Mouse (Mus musculus): Measurements from ENCODE around the gene Rfx2. TPM values are rescaled to one million over a fixed set of nuclear protein-coding genes. Genes with fewer than 3 reads are reported as not detected.
A peak's percentile ranks its signal among the peaks of the same experiment; 100 is the strongest.

Gene Rfx2
- polyA plus RNA-seq, 1 experiment from 2014 or later, result 4.8 TPM

DNA sequence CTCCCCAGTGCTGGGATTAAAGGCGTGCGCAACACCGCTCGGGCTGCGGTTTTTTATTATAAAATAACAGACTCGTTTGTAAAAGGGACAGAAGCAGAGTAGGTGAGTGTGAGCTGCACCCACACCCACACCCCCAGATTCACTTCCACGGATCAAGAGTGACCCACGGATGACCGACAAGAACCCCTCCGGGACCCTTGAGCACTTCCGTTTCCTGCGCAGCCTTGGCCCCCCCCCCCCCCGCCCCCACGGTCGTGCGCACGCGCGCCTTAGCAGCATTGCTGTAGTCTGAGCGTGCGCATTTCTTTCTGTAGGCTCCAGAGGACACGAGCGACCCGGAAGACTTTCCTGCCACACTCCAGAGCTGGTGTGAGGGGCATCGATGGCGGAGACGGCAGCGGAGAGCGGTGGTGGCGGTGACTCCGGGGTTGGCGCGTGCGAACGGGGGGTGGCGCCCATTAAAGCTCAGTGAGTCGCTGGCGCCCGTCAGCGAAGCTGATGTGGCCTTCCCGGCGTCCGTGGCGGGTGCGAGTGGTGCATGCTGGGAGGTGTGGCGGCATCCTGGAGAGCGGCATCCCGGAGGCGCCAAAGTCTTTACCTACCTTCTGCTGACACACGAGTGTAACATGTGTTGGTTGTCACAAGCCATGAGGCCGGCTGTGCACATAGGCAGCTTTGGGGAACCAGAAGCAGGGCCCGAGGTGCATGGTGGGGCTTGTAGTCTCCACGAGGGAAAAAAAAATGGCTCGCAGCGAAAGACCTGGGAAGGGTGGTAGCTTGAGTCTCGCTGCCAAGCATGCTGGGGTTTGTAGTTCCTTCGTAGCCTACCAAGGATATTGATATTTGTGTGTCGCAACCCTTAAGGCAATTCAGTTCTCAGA is 66.1 kb downstream of the Rfx2 start, which contains the start of gene Dus3l:
Gene Dus3l (plus strand): TSS at position 284 of the 881 bp plus-strand sequence.
- peaks cover 12% of the 10 kb centered on the region for H3K36me3 ChIP-seq (ENCODE audit: control insufficient read depth, insufficient read depth, low read length)
- H3K4me2 ChIP-seq, result peak within 1 kb of the TSS; percentile 71
- H3K27me3 ChIP-seq (ENCODE audit: control insufficient read depth, insufficient read depth, low read length), result no peaks in the 10 kb centered on the region; the same call in 1 of the 2 replicates
- DNase-seq (ENCODE audit: low spot score, missing footprints) (peak; percentile 98), ATAC-seq (ENCODE audit: low FRiP score) (peak; percentile 80)
- peak within 1 kb of the TSS; percentile 90 for H3K27ac ChIP-seq (ENCODE audit: low read depth, low read length)
- WGBS, result 3% methylated on average over 55 of the region's 58 CpGs
- H3K4me3 ChIP-seq (ENCODE audit: low read depth, low read length), result peak within 1 kb of the TSS; percentile 77
- H3K4me1 ChIP-seq (ENCODE audit: control insufficient read depth, insufficient read depth, low read length), result peaks cover 19% of the 10 kb centered on the region
- no peaks in the 10 kb centered on the region for H3K9me3 ChIP-seq (ENCODE audit: control insufficient read depth, low read length)
- peak within 1 kb of the TSS; percentile 86 for H3K9ac ChIP-seq (ENCODE audit: low read length)

DNA sequence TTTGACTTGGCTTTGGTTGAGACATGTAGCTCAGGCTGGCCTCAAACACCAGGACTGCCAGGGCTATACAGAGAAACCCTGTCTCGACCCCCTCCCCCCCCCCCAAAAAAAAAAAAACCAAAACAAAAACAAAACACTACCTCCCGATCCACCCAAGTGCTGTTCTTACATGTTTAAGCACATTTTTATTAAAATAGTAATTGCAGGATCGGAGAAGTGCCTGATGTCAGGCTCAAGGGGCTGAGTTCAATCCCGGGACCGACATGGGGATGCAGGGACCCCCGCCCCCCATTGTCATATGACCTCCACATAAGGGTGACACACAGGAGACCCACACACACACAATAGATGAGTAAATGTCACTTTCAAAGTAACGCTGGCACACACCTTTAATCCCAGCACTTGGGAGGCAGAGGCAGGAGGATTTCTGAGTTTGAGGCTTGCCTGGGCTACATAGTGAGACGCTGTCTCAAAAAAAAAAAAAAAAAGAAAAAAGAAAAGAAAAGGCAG is 67.0 kb downstream of the Rfx2 start:
- DNase-seq (ENCODE audit: low spot score, missing footprints) (no peak), ATAC-seq (ENCODE audit: low FRiP score) (no peak)
- no peak overlapping the region for H3K27ac ChIP-seq (ENCODE audit: low read depth, low read length)
- no peak overlapping the region for H3K9ac ChIP-seq (ENCODE audit: low read length)
- WGBS, result 75% methylated on average over 8 of the region's 8 CpGs
- H3K36me3 ChIP-seq (ENCODE audit: control insufficient read depth, insufficient read depth, low read length), result peaks cover 12% of the 10 kb centered on the region
- no peaks in the 10 kb centered on the region for H3K9me3 ChIP-seq (ENCODE audit: control insufficient read depth, low read length)
- H3K27me3 ChIP-seq (ENCODE audit: control insufficient read depth, insufficient read depth, low read length), result no peaks in the 10 kb centered on the region; the same call in 1 of the 2 replicates
- peak overlapping the region; percentile 71 for H3K4me2 ChIP-seq
- H3K4me1 ChIP-seq (ENCODE audit: control insufficient read depth, insufficient read depth, low read length), result peaks cover 19% of the 10 kb centered on the region
- peak overlapping the region; percentile 77 for H3K4me3 ChIP-seq (ENCODE audit: low read depth, low read length)

- 47% methylated on average over 27 of the region's 27 CpGs for WGBS
- Histone ChIP-seq H3K4me1 (ENCODE audit: control insufficient read depth, insufficient read depth, low read length) (peaks cover 19% of the 10 kb centered on the region), H3K4me2 (peak overlapping the region; percentile 67), H3K36me3 (ENCODE audit: control insufficient read depth, insufficient read depth, low read length) (peaks cover 7% of the 10 kb centered on the region; the same call in 1 of the 2 replicates), H3K9ac (ENCODE audit: low read length) (peak overlapping the region; percentile 62; the same call in 1 of the 2 replicates), H3K9me3 (ENCODE audit: control insufficient read depth, low read length) (no peaks in the 10 kb centered on the region), H3K4me3 (ENCODE audit: low read depth, low read length) (no peak overlapping the region), H3K27ac (ENCODE audit: low read depth, low read length) (peak overlapping the region; percentile 93), H3K27me3 (ENCODE audit: control insufficient read depth, insufficient read depth, low read length) (no peaks in the 10 kb centered on the region; the same call in 1 of the 2 replicates)
- ATAC-seq (ENCODE audit: low FRiP score) (no peak), DNase-seq (ENCODE audit: low spot score, missing footprints) (peak; percentile 96)
Observed at GRCm38 (mm10) chr17:56762769-56763731, 67.8 kb downstream of the Rfx2 start.

DNA sequence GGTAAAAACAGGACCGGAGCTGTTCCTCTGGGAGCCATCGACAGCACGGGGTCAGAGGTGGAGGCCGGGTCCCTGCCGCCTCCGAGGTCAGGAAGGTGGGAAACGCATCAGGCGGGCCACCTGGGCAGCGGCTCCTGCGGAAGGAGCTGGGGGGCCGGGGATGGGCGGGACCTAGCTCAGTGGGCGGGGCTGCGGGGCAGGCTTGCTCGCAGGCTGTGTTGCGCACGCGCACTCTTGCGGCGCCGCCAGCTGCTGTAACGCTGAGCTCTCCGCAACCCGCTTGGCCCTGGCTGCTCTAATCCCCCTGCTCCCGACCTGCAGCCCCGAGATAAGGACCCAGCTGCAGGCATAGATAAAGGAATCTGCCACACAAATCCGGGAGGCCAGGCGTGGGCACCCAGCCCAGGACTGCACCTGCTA is 68.8 kb downstream of the Rfx2 start:
- peak overlapping the region; percentile 67 for H3K4me2 ChIP-seq
- no peaks in the 10 kb centered on the region for H3K9me3 ChIP-seq (ENCODE audit: control insufficient read depth, low read length)
- 0% methylated on average over 24 of the region's 28 CpGs for WGBS
- peak; percentile 56 for ATAC-seq (ENCODE audit: low FRiP score)
- peak overlapping the region; percentile 93 for H3K27ac ChIP-seq (ENCODE audit: low read depth, low read length)
- DNase-seq (ENCODE audit: low spot score, missing footprints), result peak; percentile 99
- H3K27me3 ChIP-seq (ENCODE audit: control insufficient read depth, insufficient read depth, low read length), result peaks cover 8% of the 10 kb centered on the region
- H3K4me1 ChIP-seq (ENCODE audit: control insufficient read depth, insufficient read depth, low read length), result peaks cover 29% of the 10 kb centered on the region
- H3K36me3 ChIP-seq (ENCODE audit: control insufficient read depth, insufficient read depth, low read length), result peaks cover 2% of the 10 kb centered on the region; the same call in 1 of the 2 replicates
- peak overlapping the region; percentile 62 for H3K9ac ChIP-seq (ENCODE audit: low read length)
- peak overlapping the region; percentile 45 for H3K4me3 ChIP-seq (ENCODE audit: low read depth, low read length)

- H3K27ac ChIP-seq (ENCODE audit: low read depth, low read length), result no peak overlapping the region
- H3K27me3 ChIP-seq (ENCODE audit: control insufficient read depth, insufficient read depth, low read length), result peaks cover 17% of the 10 kb centered on the region
- peaks cover 33% of the 10 kb centered on the region for H3K4me1 ChIP-seq (ENCODE audit: control insufficient read depth, insufficient read depth, low read length)
Observed at GRCm38 (mm10) chr17:56761077-56761476, 69.7 kb downstream of the Rfx2 start.

DNA sequence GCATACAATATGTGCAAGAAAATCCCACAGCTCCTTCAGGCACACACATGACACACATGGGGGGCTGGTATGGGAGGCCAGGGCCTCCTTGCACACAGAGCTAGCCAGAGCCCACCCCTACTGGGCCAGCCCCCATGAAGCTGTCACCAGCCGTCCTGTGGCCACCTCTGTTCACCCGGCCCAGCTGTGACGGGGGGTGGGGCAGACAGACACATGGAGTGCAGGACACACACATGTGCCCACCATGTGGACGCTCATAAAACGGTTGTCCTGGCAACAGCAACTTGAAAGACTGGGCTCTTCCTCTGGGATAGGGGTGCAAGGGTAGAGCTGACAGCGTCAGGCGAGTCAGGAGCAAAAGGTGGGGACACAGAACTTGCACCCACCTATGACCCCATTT is 71.6 kb downstream of the Rfx2 start:
- no peak overlapping the region for H3K27ac ChIP-seq (ENCODE audit: low read depth, low read length)
- H3K4me3 ChIP-seq (ENCODE audit: low read depth, low read length), result no peak overlapping the region
- WGBS, result 61% methylated on average over 7 of the region's 7 CpGs
- DNase-seq (ENCODE audit: low spot score, missing footprints), result no peak
- H3K9me3 ChIP-seq (ENCODE audit: control insufficient read depth, low read length), result no peaks in the 10 kb centered on the region
- no peak for ATAC-seq (ENCODE audit: low FRiP score)
- H3K36me3 ChIP-seq (ENCODE audit: control insufficient read depth, insufficient read depth, low read length), result no peaks in the 10 kb centered on the region
- H3K9ac ChIP-seq (ENCODE audit: low read length), result no peak overlapping the region
- H3K4me1 ChIP-seq (ENCODE audit: control insufficient read depth, insufficient read depth, low read length), result peaks cover 28% of the 10 kb centered on the region
- H3K27me3 ChIP-seq (ENCODE audit: control insufficient read depth, insufficient read depth, low read length), result peaks cover 35% of the 10 kb centered on the region
- H3K4me2 ChIP-seq, result no peak overlapping the region

More at GRCm38 (mm10) chr17:56761077-56761476, 69.7 kb downstream of the Rfx2 start:
- no peaks in the 10 kb centered on the region for H3K36me3 ChIP-seq (ENCODE audit: control insufficient read depth, insufficient read depth, low read length)
- no peaks in the 10 kb centered on the region for H3K9me3 ChIP-seq (ENCODE audit: control insufficient read depth, low read length)
- 64% methylated on average over 3 of the region's 3 CpGs for WGBS
- H3K4me2 ChIP-seq, result no peak overlapping the region
- H3K4me3 ChIP-seq (ENCODE audit: low read depth, low read length), result no peak overlapping the region
- DNase-seq (ENCODE audit: low spot score, missing footprints) (peak; percentile 65), ATAC-seq (ENCODE audit: low FRiP score) (no peak)
- H3K9ac ChIP-seq (ENCODE audit: low read length), result no peak overlapping the region

GRCm38 (mm10) chr17:56758132-56758531 is 72.7 kb downstream of the Rfx2 start:
- Histone ChIP-seq H3K4me2 (no peak overlapping the region), H3K27ac (ENCODE audit: low read depth, low read length) (no peak overlapping the region), H3K4me3 (ENCODE audit: low read depth, low read length) (no peak overlapping the region), H3K9ac (ENCODE audit: low read length) (no peak overlapping the region), H3K27me3 (ENCODE audit: control insufficient read depth, insufficient read depth, low read length) (peaks cover 47% of the 10 kb centered on the region), H3K36me3 (ENCODE audit: control insufficient read depth, insufficient read depth, low read length) (no peaks in the 10 kb centered on the region), H3K9me3 (ENCODE audit: control insufficient read depth, low read length) (no peaks in the 10 kb centered on the region), H3K4me1 (ENCODE audit: control insufficient read depth, insufficient read depth, low read length) (peaks cover 28% of the 10 kb centered on the region)
- DNase-seq (ENCODE audit: low spot score, missing footprints) (peak; percentile 89), ATAC-seq (ENCODE audit: low FRiP score) (no peak)
- WGBS, result 5% methylated on average over 12 of the region's 12 CpGs

- Histone ChIP-seq H3K9ac (ENCODE audit: low read length) (peak within 1 kb of the TSS; percentile 60), H3K27me3 (ENCODE audit: control insufficient read depth, insufficient read depth, low read length) (peaks cover 52% of the 10 kb centered on the region), H3K4me2 (peak within 1 kb of the TSS; percentile 74), H3K27ac (ENCODE audit: low read depth, low read length) (no peak within 1 kb of the TSS), H3K36me3 (ENCODE audit: control insufficient read depth, insufficient read depth, low read length) (no peaks in the 10 kb centered on the region), H3K4me1 (ENCODE audit: control insufficient read depth, insufficient read depth, low read length) (peaks cover 22% of the 10 kb centered on the region), H3K9me3 (ENCODE audit: control insufficient read depth, low read length) (no peaks in the 10 kb centered on the region), H3K4me3 (ENCODE audit: low read depth, low read length) (peak within 1 kb of the TSS; percentile 38)
- peak; percentile 64 for ATAC-seq (ENCODE audit: low FRiP score)
- under 1% methylated on average over 46 of the region's 48 CpGs for WGBS
- peak; percentile 98 for DNase-seq (ENCODE audit: low spot score, missing footprints)
Observed at GRCm38 (mm10) chr17:56757416-56758123, 73.2 kb downstream of the Rfx2 start, which contains the start of gene Nrtn. TSS of gene Nrtn (minus strand) at chr17:56757530.

Data from midbrain, embryonic 11.5 days (tissue).